Mouse (Mus musculus) lung, postnatal 36 days (tissue): ENCODE results near the gene Hal.
"Not testable (repeated sequence)": the region's sequence is repeated elsewhere in the genome, so short reads cannot be mapped to it uniquely, and the experiment has no call there.

ENCODE experiments used
- DNase-seq: peaks from one replicate; pipeline ENCODE4 v3.0.0; 2022; ENCODE audit warnings: mixed read lengths

The Hal gene

GRCm38 (mm10) chr10:93518186-93518585, 29.6 kb downstream of the Hal start:
- DNase-seq: no peak

- DNase-seq: no peak
Observed at GRCm38 (mm10) chr10:93518620-93519019, 30.1 kb downstream of the Hal start.

- DNase-seq: no peak
Observed at GRCm38 (mm10) chr10:93519159-93519558, 30.6 kb downstream of the Hal start.

GRCm38 (mm10) chr10:93519756-93520155, 31.2 kb downstream of the Hal start:
- no peak for DNase-seq

GRCm38 (mm10) chr10:93520994-93521393, 32.4 kb downstream of the Hal start:
- no peak for DNase-seq

GRCm38 (mm10) chr10:93525329-93525728, 36.8 kb downstream of the Hal start:
- DNase-seq: no peak

- DNase-seq: no peak
Observed at GRCm38 (mm10) chr10:93538287-93538686, 49.7 kb downstream of the Hal start.

GRCm38 (mm10) chr10:93538818-93539217, 50.2 kb downstream of the Hal start:
- no peak for DNase-seq

GRCm38 (mm10) chr10:93539775-93540430, 51.3 kb downstream of the Hal start, which contains the start of gene Amdhd1:
Gene Amdhd1, minus strand, starts transcription at chr10:93540033.
- DNase-seq: peak; percentile 91

- DNase-seq: no peak
Observed at GRCm38 (mm10) chr10:93540431-93541210, 52.1 kb downstream of the Hal start, which contains the start of gene Ccdc38. Gene Ccdc38, plus strand, starts transcription at chr10:93540632.

- DNase-seq: no peak
Observed at GRCm38 (mm10) chr10:93541585-93541984, 53.0 kb downstream of the Hal start.

- no peak for DNase-seq
Observed at GRCm38 (mm10) chr10:93542356-93542755, 53.8 kb downstream of the Hal start.

GRCm38 (mm10) chr10:93543176-93543575, 54.6 kb downstream of the Hal start:
- DNase-seq: no peak

GRCm38 (mm10) chr10:93544172-93544571, 55.6 kb downstream of the Hal start:
- DNase-seq: no peak

- no peak for DNase-seq
Observed at GRCm38 (mm10) chr10:93547741-93548270, 59.2 kb downstream of the Hal start.

- peak; percentile 91 for DNase-seq
Observed at GRCm38 (mm10) chr10:93548991-93549390, 60.4 kb downstream of the Hal start.

- DNase-seq: no peak
Observed at GRCm38 (mm10) chr10:93549821-93550220, 61.3 kb downstream of the Hal start.

- DNase-seq: no peak
Observed at GRCm38 (mm10) chr10:93552596-93552995, 64.0 kb downstream of the Hal start.

- not testable (repeated sequence) for DNase-seq
Observed at GRCm38 (mm10) chr10:93557971-93558370, 69.4 kb downstream of the Hal start.

- DNase-seq: no peak
Observed at GRCm38 (mm10) chr10:93559786-93560185, 71.2 kb downstream of the Hal start.

GRCm38 (mm10) chr10:93564518-93565090, 76.0 kb downstream of the Hal start:
- no peak for DNase-seq

GRCm38 (mm10) chr10:93567066-93567465, 78.5 kb downstream of the Hal start:
- no peak for DNase-seq

GRCm38 (mm10) chr10:93567841-93568566, 79.4 kb downstream of the Hal start:
- no peak for DNase-seq
